Mouse (Mus musculus): ENCODE data around the gene Map3k4.

DNA sequence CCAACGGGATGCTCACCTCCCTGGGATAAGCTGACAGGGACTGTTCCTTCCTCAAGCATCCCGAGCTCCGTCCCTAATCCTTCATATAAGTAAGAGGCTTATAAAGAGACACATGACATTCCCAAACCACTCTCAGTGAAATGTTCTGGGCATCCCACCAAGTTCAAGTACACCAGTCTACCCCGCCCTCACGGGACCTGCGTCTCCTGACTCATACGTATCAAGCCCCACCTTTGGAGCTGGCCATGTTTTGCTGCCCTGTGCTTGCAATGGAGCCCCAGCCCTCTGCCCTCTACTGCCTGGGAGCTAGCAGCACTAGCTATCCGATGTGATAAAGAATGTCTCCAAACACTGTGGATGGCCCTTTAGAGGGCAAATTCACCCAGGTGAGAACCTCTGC, 58.6 kb downstream of the Map3k4 start:
- TF ChIP-seq CTCF (IDR thresholded peaks at IDR 0.05; ENCODE audit: extremely low read depth, insufficient read depth, low read length) (no peak), POLR2A (IDR thresholded peaks at IDR 0.05; ENCODE audit: extremely low read depth, insufficient read depth, low read length) (no peak)
